Mouse (Mus musculus) myocyte (in vitro differentiated cells): ENCODE data around the gene Procr. TPM values are rescaled to one million over a fixed set of nuclear protein-coding genes. Genes with fewer than 3 reads are reported as not detected.

ENCODE experiments used
- H3K27me3 ChIP-seq: one replicate; pipeline ENCODE4 v1.6.1; 2011; ENCODE audit not compliant: control insufficient read depth, insufficient read depth, insufficient read length
- H3K36me3 ChIP-seq: one replicate; pipeline ENCODE4 v1.6.1; 2011; ENCODE audit not compliant: control insufficient read depth, insufficient read depth
- H3K4me2 ChIP-seq: one replicate; pipeline ENCODE4 v1.6.1; 2011; ENCODE audit warnings: low read depth, control low read depth
- H3K4me3 ChIP-seq: one replicate; pipeline ENCODE4 v1.5.1; 2011; ENCODE audit warnings: mild to moderate bottlenecking, control low read depth, moderate library complexity
- H3K79me2 ChIP-seq: one replicate; pipeline ENCODE4 v1.6.1; 2011; ENCODE audit not compliant: control insufficient read depth, insufficient read depth
- H3ac ChIP-seq: one replicate; pipeline ENCODE4 v1.6.1; 2011; ENCODE audit not compliant: control insufficient read depth, insufficient read length
- CEBPB ChIP-seq: IDR thresholded peaks from 2 replicates; pipeline ENCODE4 v1.6.1; 2011; ENCODE audit warnings: mild to moderate bottlenecking, moderate library complexity; ENCODE audit not compliant: poor library complexity, insufficient read depth, severe bottlenecking
- E2F4 ChIP-seq: IDR thresholded peaks from one replicate; pipeline ENCODE4 v1.6.1; 2011; ENCODE audit warnings: mild to moderate bottlenecking, control low read depth, moderate library complexity; ENCODE audit not compliant: insufficient read depth
- MAX ChIP-seq: IDR thresholded peaks from one replicate; pipeline ENCODE4 v1.6.1; 2011; ENCODE audit warnings: low read depth, mild to moderate bottlenecking, control low read depth
- MYOD1 ChIP-seq, 3 experiments: IDR thresholded peaks; one replicate each; pipeline ENCODE4 v1.6.1; 2011; ENCODE audit warnings: control low read depth in 2 of 3, low read depth in 2 of 3, mild to moderate bottlenecking in 2 of 3, moderate library complexity in 1 of 3; ENCODE audit not compliant: insufficient read length in 2 of 3, control insufficient read depth in 1 of 3
- MYOG ChIP-seq, 3 experiments: IDR thresholded peaks; one replicate each; pipeline ENCODE4 v1.6.1; 2011; ENCODE audit warnings: control low read depth in 2 of 3, low read depth in 2 of 3, mild to moderate bottlenecking in 2 of 3; ENCODE audit not compliant: insufficient read length in 2 of 3, control insufficient read depth in 1 of 3, insufficient read depth in 1 of 3
- POLR2A ChIP-seq: IDR thresholded peaks from one replicate; pipeline ENCODE4 v1.6.1; 2011; ENCODE audit warnings: low read depth, mild to moderate bottlenecking, control low read depth, moderate library complexity; ENCODE audit not compliant: insufficient read length
- POLR2AphosphoS2 ChIP-seq: IDR thresholded peaks from one replicate; pipeline ENCODE4 v1.6.1; 2011; ENCODE audit warnings: low read depth, control low read depth; ENCODE audit not compliant: insufficient read length
- REST ChIP-seq: IDR thresholded peaks from one replicate; pipeline ENCODE4 v1.6.1; 2011; ENCODE audit warnings: mild to moderate bottlenecking, control low read depth, moderate library complexity; ENCODE audit not compliant: insufficient read depth, insufficient read length
- SRF ChIP-seq: IDR thresholded peaks from one replicate; pipeline ENCODE4 v1.6.1; 2011; ENCODE audit warnings: low read depth; ENCODE audit not compliant: control insufficient read depth, insufficient read length
- TCF12 ChIP-seq: IDR thresholded peaks from one replicate; pipeline ENCODE4 v1.6.1; 2011; ENCODE audit warnings: mild to moderate bottlenecking, control low read depth; ENCODE audit not compliant: poor library complexity, insufficient read depth, severe bottlenecking
- TCF3 ChIP-seq: IDR thresholded peaks from one replicate; pipeline ENCODE4 v1.6.1; 2011; ENCODE audit warnings: low read depth, control low read depth; ENCODE audit not compliant: insufficient read length
- USF1 ChIP-seq: IDR thresholded peaks from one replicate; pipeline ENCODE4 v1.6.1; 2011; ENCODE audit warnings: low read depth, mild to moderate bottlenecking, control low read depth, moderate library complexity
- polyA plus RNA-seq: library from polyadenylated mRNA; unstranded; fragments of >200 nt; fragmentation: generic; extraction: Trizol; gene quantifications from one replicate; pipeline ENCODE4 v1.2.1, GENCODE M21; 2012; ENCODE audit warnings: missing spikeins

Procr gene
- polyA plus RNA-seq, 1 experiment: 2.7 TPM

DNA sequence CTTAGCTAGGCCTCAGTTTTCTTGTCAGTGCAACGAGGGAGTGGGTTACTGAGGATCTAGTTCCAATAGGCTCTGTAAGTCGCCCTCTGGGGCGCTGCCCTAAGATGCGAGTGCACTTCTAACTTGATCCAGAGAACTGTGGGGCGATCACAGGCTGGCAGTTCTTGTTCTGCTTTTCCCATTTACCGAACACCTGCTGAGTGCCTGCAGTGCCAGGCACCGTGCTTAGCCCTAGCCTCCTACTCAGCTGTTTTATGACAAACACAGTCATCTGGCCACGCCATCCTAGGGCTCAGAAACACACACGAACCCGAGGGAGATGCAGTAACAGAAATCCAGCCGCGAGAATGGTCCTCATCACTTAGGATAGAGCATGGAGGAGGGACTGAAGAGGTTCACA, 42.0 kb downstream of the Procr start:
- TF ChIP-seq POLR2A: no peak
- no peak for TF ChIP-seq MAX
- TF ChIP-seq MYOD1 (IDR thresholded peaks at IDR 0.05; ENCODE audit: control insufficient read depth in 1 of 3, insufficient read length in 2 of 3, low read depth in 2 of 3): peak in 1 of 3 experiments; percentile 21
- no peak for TF ChIP-seq SRF
- no peak for TF ChIP-seq MYOG (IDR thresholded peaks at IDR 0.05; ENCODE audit: control insufficient read depth in 1 of 3, insufficient read depth in 1 of 3, insufficient read length in 2 of 3, low read depth in 2 of 3)
- TF ChIP-seq USF1: no peak
- no peak for TF ChIP-seq REST
- no peak for TF ChIP-seq TCF3

DNA sequence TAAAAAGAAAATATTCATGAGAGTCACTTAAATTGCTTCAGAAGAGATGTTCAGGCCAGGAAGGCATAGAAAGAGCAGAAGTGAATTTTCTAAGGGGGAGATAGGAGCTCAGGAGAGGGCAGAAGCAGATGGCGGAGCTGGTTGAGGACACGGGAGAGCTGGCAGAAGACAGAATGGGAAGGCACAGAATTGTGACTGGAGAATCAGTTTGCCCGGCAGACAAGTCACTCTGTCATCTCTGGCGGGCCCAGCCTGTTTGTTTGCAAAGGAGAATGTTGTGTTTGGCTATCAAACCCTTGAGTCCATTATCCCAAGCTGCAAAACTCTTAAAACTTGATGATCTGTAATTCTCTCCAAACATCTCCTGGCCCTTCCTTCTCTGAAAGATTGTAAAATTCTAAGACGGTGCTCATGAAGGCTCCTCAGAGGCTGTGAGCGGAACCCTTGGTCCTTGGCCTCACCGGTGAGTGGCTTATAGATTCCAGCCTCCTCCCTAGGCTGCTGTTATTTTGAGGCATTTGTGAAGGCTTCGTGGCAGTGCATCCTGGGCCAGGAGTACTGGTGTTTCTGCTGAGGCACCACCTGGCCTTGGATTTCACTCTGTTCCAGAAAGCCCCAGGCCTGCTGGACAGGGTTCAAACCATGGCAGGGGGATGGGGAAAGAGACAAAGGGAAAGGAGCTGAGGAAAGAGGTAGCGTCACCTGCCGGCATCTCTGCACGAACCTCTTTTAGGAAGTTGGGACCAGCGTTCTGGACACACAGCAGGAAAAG, 43.9 kb downstream of the Procr start:
- no peaks in the 10 kb centered on the region for H3K79me2 ChIP-seq
- no peaks in the 10 kb centered on the region for H3K36me3 ChIP-seq
- H3K4me2 ChIP-seq: no peak overlapping the region
- H3K27me3 ChIP-seq: peaks cover 18% of the 10 kb centered on the region
- no peak for TF ChIP-seq USF1
- TF ChIP-seq MYOD1 (IDR thresholded peaks at IDR 0.05; ENCODE audit: control insufficient read depth in 1 of 3, insufficient read length in 2 of 3, low read depth in 2 of 3): no peak
- no peak for TF ChIP-seq E2F4
- TF ChIP-seq MYOG (IDR thresholded peaks at IDR 0.05; ENCODE audit: control insufficient read depth in 1 of 3, insufficient read depth in 1 of 3, insufficient read length in 2 of 3, low read depth in 2 of 3): no peak
- no peak for TF ChIP-seq POLR2AphosphoS2
- TF ChIP-seq REST: no peak
- no peak overlapping the region for H3ac ChIP-seq
- H3K4me3 ChIP-seq: no peak overlapping the region

More for the DNA sequence above, 42.0 kb downstream of the Procr start:
- H3K79me2 ChIP-seq: no peaks in the 10 kb centered on the region
- H3K4me3 ChIP-seq: no peak overlapping the region
- H3K27me3 ChIP-seq: peaks cover 14% of the 10 kb centered on the region
- H3ac ChIP-seq: no peak overlapping the region
- H3K4me2 ChIP-seq: no peak overlapping the region
- no peaks in the 10 kb centered on the region for H3K36me3 ChIP-seq

DNA sequence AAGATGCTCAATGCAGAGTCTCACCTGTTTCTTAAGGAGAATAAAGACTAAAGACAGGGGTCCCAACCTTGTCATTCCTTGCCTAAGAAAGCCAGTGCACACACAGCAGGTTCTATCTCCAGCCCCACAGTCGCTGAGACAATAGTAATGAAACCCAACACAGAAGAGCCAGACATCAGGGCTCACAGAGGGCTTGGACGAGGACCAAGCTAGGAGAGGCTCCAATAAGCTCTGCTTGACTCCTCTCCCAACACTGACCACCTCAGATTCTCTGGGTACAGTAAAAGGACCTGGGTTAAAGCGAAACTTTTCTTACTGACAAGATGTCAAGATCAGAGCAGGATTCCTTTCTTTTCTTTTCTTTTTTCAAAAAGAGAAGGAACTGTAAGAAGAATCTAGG, 47.7 kb downstream of the Procr start:
- H3K4me3 ChIP-seq: no peak overlapping the region
- peaks cover 8% of the 10 kb centered on the region for H3K27me3 ChIP-seq

GRCm38 (mm10) chr2:155802761-155803160, 51.8 kb downstream of the Procr start:
- H3K4me3 ChIP-seq: no peak overlapping the region
- peaks cover 7% of the 10 kb centered on the region for H3K27me3 ChIP-seq
- no peaks in the 10 kb centered on the region for H3K79me2 ChIP-seq
- H3ac ChIP-seq: no peak overlapping the region
- H3K4me2 ChIP-seq: no peak overlapping the region
- no peak for TF ChIP-seq USF1
- no peak for TF ChIP-seq SRF
- TF ChIP-seq E2F4: no peak
- no peak for TF ChIP-seq TCF3
- TF ChIP-seq POLR2A: no peak
- no peak for TF ChIP-seq POLR2AphosphoS2
- TF ChIP-seq TCF12: no peak
- TF ChIP-seq MAX: no peak
- TF ChIP-seq MYOD1 (IDR thresholded peaks at IDR 0.05; ENCODE audit: control insufficient read depth in 1 of 3, insufficient read length in 2 of 3, low read depth in 2 of 3): no peak
- TF ChIP-seq MYOG (IDR thresholded peaks at IDR 0.05; ENCODE audit: control insufficient read depth in 1 of 3, insufficient read depth in 1 of 3, insufficient read length in 2 of 3, low read depth in 2 of 3): no peak
- TF ChIP-seq CEBPB: no peak
- TF ChIP-seq REST: no peak
- no peaks in the 10 kb centered on the region for H3K36me3 ChIP-seq

More for the DNA sequence above, 47.7 kb downstream of the Procr start:
- no peaks in the 10 kb centered on the region for H3K79me2 ChIP-seq
- H3K4me2 ChIP-seq: no peak overlapping the region
- H3K36me3 ChIP-seq: no peaks in the 10 kb centered on the region
- H3ac ChIP-seq: no peak overlapping the region
- TF ChIP-seq REST: no peak
- TF ChIP-seq POLR2AphosphoS2: no peak
- TF ChIP-seq POLR2A: no peak
- TF ChIP-seq MYOD1 (IDR thresholded peaks at IDR 0.05; ENCODE audit: control insufficient read depth in 1 of 3, insufficient read length in 2 of 3, low read depth in 2 of 3): no peak
- TF ChIP-seq MAX: no peak
- TF ChIP-seq TCF12: no peak
- no peak for TF ChIP-seq USF1
- no peak for TF ChIP-seq MYOG (IDR thresholded peaks at IDR 0.05; ENCODE audit: control insufficient read depth in 1 of 3, insufficient read depth in 1 of 3, insufficient read length in 2 of 3, low read depth in 2 of 3)
- no peak for TF ChIP-seq SRF
- TF ChIP-seq CEBPB: no peak
- TF ChIP-seq E2F4: no peak
- TF ChIP-seq TCF3: no peak

GRCm38 (mm10) chr2:155804053-155804452, 53.1 kb downstream of the Procr start:
- Histone ChIP-seq H3ac (no peak overlapping the region), H3K4me3 (no peak overlapping the region), H3K4me2 (no peak overlapping the region), H3K79me2 (no peaks in the 10 kb centered on the region), H3K36me3 (no peaks in the 10 kb centered on the region), H3K27me3 (no peaks in the 10 kb centered on the region)
- TF ChIP-seq MAX (no peak), POLR2AphosphoS2 (no peak), POLR2A (no peak), REST (no peak), USF1 (no peak), TCF12 (no peak), TCF3 (no peak), SRF (no peak)

Other genes with a start within 250 kb of the Procr start
- 25.8 TPM for gene Acss2, start 233.2 kb upstream of the Procr start, polyA plus RNA-seq
- gene Ggt7, start 232.9 kb upstream of the Procr start, polyA plus RNA-seq: 6.6 TPM
- gene Gss, start 158.3 kb upstream of the Procr start, polyA plus RNA-seq: 55.3 TPM
- 12.2 TPM for gene Myh7b, start 139.9 kb upstream of the Procr start, polyA plus RNA-seq
- gene Trpc4ap, start 58.7 kb upstream of the Procr start, polyA plus RNA-seq: 89.0 TPM
- 21.9 TPM for gene Edem2, start 21.6 kb upstream of the Procr start, polyA plus RNA-seq
- not detected for gene Gm17581, start 15.3 kb upstream of the Procr start, polyA plus RNA-seq
- gene Mmp24, start 24.2 kb downstream of the Procr start, polyA plus RNA-seq: 0.02 TPM
- 32.2 TPM for gene BC029722, start 68.3 kb downstream of the Procr start, polyA plus RNA-seq
- 198 TPM for gene Eif6, start 75.8 kb downstream of the Procr start, polyA plus RNA-seq
- not detected for gene Fam83c, start 83.7 kb downstream of the Procr start, polyA plus RNA-seq
- 96.2 TPM for gene Uqcc1, start 179.2 kb downstream of the Procr start, polyA plus RNA-seq
- 0.13 TPM for gene Gm15557, start 189.6 kb downstream of the Procr start, polyA plus RNA-seq
- gene Gdf5, start 194.2 kb downstream of the Procr start, polyA plus RNA-seq: 2.8 TPM
- gene Cep250, start 205.3 kb downstream of the Procr start, polyA plus RNA-seq: 13.0 TPM